Comparison of ENCODE assay signal across 8 mouse cellular contexts in the genomic region with DNA sequence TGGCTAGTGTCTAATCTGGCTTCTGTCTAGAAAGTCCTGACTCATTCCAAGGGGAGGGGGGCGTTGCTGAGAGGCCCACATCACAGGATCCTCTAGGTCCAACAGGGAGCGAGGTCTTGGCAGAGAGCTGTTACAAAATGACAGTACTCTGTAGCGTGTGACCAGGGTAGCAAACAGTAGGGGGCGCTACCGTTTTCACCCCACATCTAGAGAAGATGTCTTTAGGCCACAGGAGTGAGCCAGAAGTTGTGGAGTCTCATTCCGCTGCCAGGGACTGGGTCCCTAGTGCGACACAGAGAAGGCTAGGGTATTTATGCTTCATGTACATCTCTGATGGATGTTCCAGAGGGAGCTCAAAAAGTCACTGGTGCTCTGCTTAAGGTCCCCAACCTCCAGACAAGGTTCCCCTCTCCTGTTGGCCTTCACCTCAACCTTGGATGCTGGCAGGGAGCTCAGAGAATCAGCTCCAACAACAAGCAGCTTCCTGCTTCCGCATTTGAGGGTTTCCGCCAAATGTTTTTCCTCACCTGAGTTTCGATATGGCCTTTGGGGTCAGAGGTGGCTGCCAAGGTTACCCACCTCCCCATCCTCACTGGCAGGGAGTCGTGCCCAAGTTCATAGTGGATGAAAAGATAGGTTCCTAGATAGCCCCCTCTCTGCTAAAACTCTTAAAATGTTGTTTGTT. TPM values are rescaled to one million over a fixed set of nuclear protein-coding genes. Genes with fewer than 3 reads are reported as not detected.
DNase-seq lines count a peak whose midpoint lies in the region; ATAC-seq and TF ChIP-seq lines count a peak whose summit lies in the region.

No protein-coding gene starts in this region.

- H3K9me3 ChIP-seq in embryonic facial prominence, embryonic 15.5 days (replicated peaks): no peaks in the 10 kb centered on the region

- TF ChIP-seq CTCF in spleen, adult 2 months (IDR thresholded peaks at IDR 0.05; ENCODE audit: extremely low read depth, insufficient read depth, insufficient read length, insufficient replicate concordance): peak; percentile 10; the same call in 1 of the 2 replicates

- peaks cover 31% of the 10 kb centered on the region for H3K4me1 ChIP-seq in embryonic facial prominence, embryonic 15.5 days
- H3K4me1 ChIP-seq in spleen, adult 2 months (ENCODE audit: control insufficient read depth, insufficient read depth, insufficient read length): no peaks in the 10 kb centered on the region; the same call in 1 of the 2 replicates

- no peak overlapping the region for H3K9ac ChIP-seq in embryonic facial prominence, embryonic 15.5 days

- peak overlapping the region; percentile 98 for H3K4me2 ChIP-seq in embryonic facial prominence, embryonic 15.5 days (replicated peaks)

- ATAC-seq in embryonic facial prominence, embryonic 15.5 days (ENCODE audit: insufficient number of reproducible peaks, low FRiP score, low TSS enrichment, low read depth): no peak
- peak; percentile 37 for ATAC-seq in megakaryocyte, adult 5-6 weeks (ENCODE audit: poor library complexity, severe bottlenecking)

- WGBS in embryonic facial prominence, embryonic 15.5 days: 25% methylated on average over 11 of the region's 11 CpGs
- WGBS in spleen, adult 2 months: 67% methylated on average over 11 of the region's 11 CpGs

- peak overlapping the region; percentile 46 for H3K4me3 ChIP-seq in embryonic facial prominence, embryonic 15.5 days (replicated peaks)
- no peak overlapping the region for H3K4me3 ChIP-seq in spleen, adult 2 months (ENCODE audit: extremely low read depth, insufficient read depth, insufficient read length)

- TF ChIP-seq POLR2A in spleen, adult 2 months (IDR thresholded peaks at IDR 0.05; ENCODE audit: low read depth, low read length): no peak

- H3K36me3 ChIP-seq in embryonic facial prominence, embryonic 15.5 days: no peaks in the 10 kb centered on the region
- peaks cover 6% of the 10 kb centered on the region; the same call in 1 of the 2 replicates for H3K36me3 ChIP-seq in spleen, adult 2 months (ENCODE audit: control insufficient read depth, insufficient read depth, low read length)

- intact Hi-C loops in heart, postnatal 10 days (cut with DNase I): loop anchor here (2.0 to 10.0 kb wide), 4 partner anchors 72 to 1088 kb away; partner anchors contain the start of gene Prelid3b

- no peak overlapping the region for H3K27ac ChIP-seq in embryonic facial prominence, embryonic 15.5 days (replicated peaks)
- no peak overlapping the region for H3K27ac ChIP-seq in spleen, adult 2 months (ENCODE audit: insufficient read depth, low read length)

- peaks cover 8% of the 10 kb centered on the region; the same call in 1 of the 2 replicates for H3K27me3 ChIP-seq in embryonic facial prominence, embryonic 15.5 days
- no peaks in the 10 kb centered on the region for H3K27me3 ChIP-seq in spleen, adult 2 months (ENCODE audit: control insufficient read depth, insufficient read depth, low read length)

- peak; percentile 44 for DNase-seq in CD4-positive helper T cell, adult 2 months (ENCODE audit: low read depth, low spot score)
- DNase-seq in T-cell, adult 2 months (ENCODE audit: low spot score): peak; percentile 36
- peak; percentile 12 to 41 for DNase-seq in heart, postnatal 10 days
- peak; percentile 8 for DNase-seq in kidney, postnatal 14 days
- peak in 1 of 2 experiments; percentile 37 for DNase-seq in spleen, adult 2 months (ENCODE audit: low read depth in 1 of 2, low spot score in 2 of 2)
- DNase-seq in right cerebral cortex, postnatal 14 days: no peak

RNA-seq across cellular contexts. Expression of gene Zfp831, which starts 29.3 kb away (rescaled TPM):
- polyA plus RNA-seq in embryonic facial prominence, embryonic 15.5 days (2015; fragmentation: Nextera tagmentation; extraction: Ambion mirVana): 0.04 TPM in 1 of 2 replicates, not detected in the other
- total RNA-seq in heart, postnatal 10 days (2021): under 1 TPM; 0.10 to 0.12 TPM
- total RNA-seq in megakaryocyte, adult 5-6 weeks (2015): 2.5 and 3.1 TPM in 2 replicates
- total RNA-seq in megakaryocyte, adult 5-6 weeks (2017): 1.6 and 2.8 TPM in 2 replicates
- polyA plus RNA-seq in spleen, adult 2 months (2012; rRNA removed): 6.7 and 6.9 TPM in 2 replicates
